Mouse (Mus musculus) gastrocnemius, postnatal 10 days (tissue): ENCODE data around the gene Sox8. TPM values are rescaled to one million over a fixed set of nuclear protein-coding genes. Genes with fewer than 3 reads are reported as not detected.

Experiments used
- DNase-seq: peaks from one replicate; pipeline ENCODE4 v3.0.0; 2021; ENCODE audit warnings: mixed read lengths
- total RNA-seq, 2 experiments: library from RNA; stranded (reverse); gene quantifications; 2 replicates each; pipeline ENCODE4 v1.2.3; 2021

Sox8 gene
- total RNA-seq, 2 experiments from 2014 or later, result 15.2 to 20.2 TPM

GRCm38 (mm10) chr17:25555666-25556629 lies 14.5 kb downstream of the Sox8 start:
- no peak for DNase-seq

- DNase-seq, result no peak
These were observed 15.3 kb downstream of the Sox8 start for GRCm38 (mm10) chr17:25555159-25555558.

- DNase-seq, result no peak
These were observed 19.2 kb downstream of the Sox8 start for GRCm38 (mm10) chr17:25551313-25551712.

GRCm38 (mm10) chr17:25550020-25550419 lies 20.5 kb downstream of the Sox8 start:
- no peak for DNase-seq

GRCm38 (mm10) chr17:25547026-25547425 lies 23.5 kb downstream of the Sox8 start:
- no peak for DNase-seq

- no peak for DNase-seq
These were observed 28.7 kb downstream of the Sox8 start for GRCm38 (mm10) chr17:25541768-25542167.

GRCm38 (mm10) chr17:25540731-25541130 lies 29.8 kb downstream of the Sox8 start:
- DNase-seq, result no peak

GRCm38 (mm10) chr17:25538945-25539875 lies 31.3 kb downstream of the Sox8 start:
- peak; percentile 55 for DNase-seq

- DNase-seq, result no peak
These were observed 40.0 kb downstream of the Sox8 start for GRCm38 (mm10) chr17:25530357-25531022.

GRCm38 (mm10) chr17:25522080-25522479 lies 48.4 kb downstream of the Sox8 start:
- DNase-seq, result no peak

- no peak for DNase-seq
These were observed 50.0 kb downstream of the Sox8 start for GRCm38 (mm10) chr17:25520492-25520891.

GRCm38 (mm10) chr17:25519511-25519910 lies 51.0 kb downstream of the Sox8 start:
- DNase-seq, result no peak

- DNase-seq, result peak; percentile 31
These were observed 52.3 kb downstream of the Sox8 start for GRCm38 (mm10) chr17:25518144-25518543.

- no peak for DNase-seq
These were observed 54.2 kb downstream of the Sox8 start for GRCm38 (mm10) chr17:25516315-25516714.

Other genes starting within 250 kb of the Sox8 start
- 1 to 10 TPM; 7.2 to 8.4 TPM for gene Tpsab1, start 225.1 kb downstream of the Sox8 start, total RNA-seq
- 10 to 100 TPM; 21.3 to 26.2 TPM for gene Tpsb2, start 204.4 kb downstream of the Sox8 start, total RNA-seq
- gene Tpsg1, start 201.4 kb downstream of the Sox8 start, total RNA-seq, result not detected
- 1 to 10 TPM; 3.2 to 7.0 TPM for gene Cacna1h, start 136.9 kb downstream of the Sox8 start, total RNA-seq
- not detected for gene Tekt4, start 116.1 kb downstream of the Sox8 start, total RNA-seq
- not detected for gene Sstr5, start 73.4 kb downstream of the Sox8 start, total RNA-seq
- gene Lmf1, start 8.4 kb upstream of the Sox8 start, total RNA-seq, result 10 to 100 TPM; 11.5 to 14.5 TPM
- gene Gng13, start 146.5 kb upstream of the Sox8 start, total RNA-seq, result not detected
- 1 to 10 TPM; 3.2 to 4.3 TPM for gene Chtf18, start 156.7 kb upstream of the Sox8 start, total RNA-seq
- gene Rpusd1, start 157.0 kb upstream of the Sox8 start, total RNA-seq, result 1 to 10 TPM; 3.8 to 5.6 TPM
- gene Mslnl, start 165.4 kb upstream of the Sox8 start, total RNA-seq, result not detected
- under 1 TPM; 0.65 to 0.80 TPM for gene Msln, start 183.7 kb upstream of the Sox8 start, total RNA-seq
- 10 to 100 TPM; 24.3 to 28.4 TPM for gene Narfl, start 203.1 kb upstream of the Sox8 start, total RNA-seq
- gene Haghl, start 215.0 kb upstream of the Sox8 start, total RNA-seq, result 10 to 100 TPM; 16.8 to 22.2 TPM
- not detected for gene Ccdc78, start 215.9 kb upstream of the Sox8 start, total RNA-seq
- gene Fam173a, start 222.2 kb upstream of the Sox8 start, total RNA-seq, result 10 to 100 TPM; 38.3 to 39.4 TPM
- gene AC134908.4, start 225.0 kb upstream of the Sox8 start, total RNA-seq, result not detected
- 10 to 100 TPM; 51.5 to 57.4 TPM for gene Metrn, start 226.4 kb upstream of the Sox8 start, total RNA-seq
- gene Fbxl16, start 238.4 kb upstream of the Sox8 start, total RNA-seq, result 1 to 10 TPM; 2.1 to 2.3 TPM